Mouse (Mus musculus) hematopoietic stem cell, adult 5-6 weeks (primary cell): ENCODE measurements around the gene Srcin1. TPM values are rescaled to one million over a fixed set of nuclear protein-coding genes. Genes with fewer than 3 reads are reported as not detected.

Experiments
- ATAC-seq, 2 experiments: fragments of 125-278 bp in 1 of 2; replicated peaks in 1 of 2; 2 replicates each; pipeline ENCODE4 v1.8.0; 2016 to 2017; ENCODE audit warnings: inconsistent platforms in 2 of 2, mild to moderate bottlenecking in 2 of 2, moderate number of reproducible peaks in 2 of 2, low read depth in 1 of 2, moderate TSS enrichment in 1 of 2; ENCODE audit not compliant: low FRiP score in 2 of 2, poor library complexity in 2 of 2, severe bottlenecking in 2 of 2, insufficient read depth in 1 of 2, low TSS enrichment in 1 of 2
- total RNA-seq: library from RNA; stranded (forward); fragments of 172-1452, 232-1000 nt; gene quantifications from 2 replicates; pipeline ENCODE4 v1.2.3, GENCODE M21; 2017

Srcin1 gene
- not detected in 2 replicates for total RNA-seq

DNA sequence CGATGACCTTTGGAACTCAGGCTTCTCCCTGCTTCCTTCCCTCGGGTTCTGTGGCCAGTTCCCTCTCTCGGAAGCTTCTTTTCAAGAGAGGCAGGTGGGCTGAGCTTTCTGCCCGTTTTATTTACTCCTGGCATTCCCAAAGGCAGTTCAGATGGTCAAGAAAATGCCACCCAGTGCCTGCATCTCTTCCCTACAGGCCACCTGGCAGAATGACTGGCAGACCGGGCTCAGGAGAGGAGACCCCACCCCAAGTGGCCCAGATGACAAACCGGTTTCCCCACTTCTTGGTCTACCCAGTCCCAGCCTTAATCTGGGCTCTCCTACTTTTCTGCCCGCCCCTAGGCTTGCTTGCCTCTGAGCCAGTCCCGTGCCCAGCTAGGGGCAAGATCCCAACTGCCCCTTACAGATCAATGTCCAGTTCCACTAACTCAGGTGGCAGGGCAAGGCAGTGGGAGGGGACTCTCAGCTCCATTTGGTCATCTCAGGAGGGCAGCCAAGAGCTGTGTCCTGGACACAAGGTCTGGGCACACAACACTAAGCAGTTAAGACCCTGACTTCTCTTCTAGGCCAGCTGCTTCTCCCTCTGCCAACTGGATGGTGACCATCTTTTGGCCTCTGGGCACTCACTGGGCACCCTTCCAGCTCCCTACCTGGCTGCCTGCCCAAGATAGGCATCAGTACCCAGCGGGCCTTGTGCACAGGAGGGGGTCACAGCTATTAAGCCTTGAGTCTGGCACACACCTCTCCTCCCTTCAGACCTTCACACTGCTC, at the start of gene Srcin1:
TSS of gene Srcin1 (minus strand) at position 51 of the 771 bp plus-strand sequence.
- ATAC-seq, result no peak

DNA sequence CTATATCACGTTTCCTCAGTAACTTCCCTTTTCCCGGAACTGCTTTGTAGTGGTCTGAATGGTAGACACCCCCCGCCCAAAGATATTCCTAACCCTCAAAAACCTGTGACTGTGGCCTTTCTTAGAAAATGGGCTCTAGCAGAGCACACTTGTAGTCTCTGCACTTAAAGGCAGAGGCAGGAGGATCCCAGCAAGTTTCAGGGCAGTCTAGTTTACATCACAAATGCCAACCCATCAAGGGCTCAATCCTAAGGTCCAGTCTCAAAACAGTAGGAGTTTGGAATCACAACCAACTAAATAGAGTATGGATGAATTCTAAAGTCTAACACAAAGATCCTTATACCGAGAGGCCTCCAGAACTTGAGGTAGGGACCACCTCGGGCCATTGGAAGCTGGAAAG, 49.6 kb upstream of the Srcin1 start:
- no peak for ATAC-seq

DNA sequence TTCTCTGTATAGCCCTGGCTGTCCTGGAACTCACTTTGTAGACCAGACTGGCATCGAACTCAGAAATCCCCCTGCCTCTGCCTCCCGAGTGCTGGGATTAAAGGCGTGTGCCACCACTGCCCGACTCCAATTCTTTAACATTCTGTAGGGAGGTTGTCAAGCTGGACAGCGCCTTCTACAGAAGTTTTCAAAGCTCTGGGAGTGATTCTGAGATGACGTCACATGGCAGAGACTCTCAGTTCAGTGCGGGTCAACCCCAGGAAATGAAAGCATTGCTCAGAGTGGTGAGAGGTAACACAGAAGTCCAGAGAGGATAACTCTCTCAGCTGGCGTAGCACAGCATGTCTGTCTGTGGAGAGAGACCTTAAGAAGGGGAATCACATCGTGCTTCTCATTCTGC, 47.2 kb upstream of the Srcin1 start:
- no peak for ATAC-seq

DNA sequence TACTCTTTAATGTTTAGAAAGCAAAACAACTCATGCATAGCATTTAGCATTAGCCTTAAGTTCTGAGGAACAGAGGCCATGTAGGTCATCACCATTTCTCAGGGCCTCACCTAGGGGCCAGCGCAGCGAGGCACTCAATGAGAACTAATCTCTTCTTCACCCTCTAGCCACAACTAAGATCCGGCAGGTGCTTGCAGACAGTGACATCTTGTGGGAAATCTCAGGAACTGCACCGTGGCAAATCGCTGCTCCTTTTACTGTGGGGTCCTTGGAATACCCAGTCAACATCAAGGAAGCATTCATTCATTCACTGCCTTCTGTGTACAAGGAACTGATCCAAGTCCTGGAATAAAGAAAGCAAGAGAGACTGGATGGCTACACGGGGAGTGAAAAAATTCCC, 46.5 kb upstream of the Srcin1 start:
- peak; percentile 75 to 78 for ATAC-seq

DNA sequence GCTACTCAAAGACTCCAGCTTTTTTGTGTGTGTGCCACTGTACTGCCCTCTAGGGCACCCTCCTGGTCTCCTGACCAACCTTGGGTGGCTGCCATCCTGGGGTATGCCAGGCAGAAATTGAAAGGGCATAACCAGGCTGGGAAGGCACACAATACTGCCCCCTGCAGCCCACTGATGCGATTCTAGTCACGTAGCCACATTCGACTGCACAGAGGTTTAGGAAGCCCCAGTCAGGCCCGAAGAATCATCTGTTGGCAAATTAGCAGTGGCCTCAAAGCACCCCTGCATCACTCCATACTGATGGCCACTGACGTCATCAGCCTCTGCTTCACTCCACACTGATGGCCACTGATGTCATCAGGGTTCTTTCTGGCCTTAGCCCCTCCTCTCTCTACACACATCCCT, 43.4 kb upstream of the Srcin1 start:
- peak; percentile 43; a peak in 2 of 4 replicates for ATAC-seq

DNA sequence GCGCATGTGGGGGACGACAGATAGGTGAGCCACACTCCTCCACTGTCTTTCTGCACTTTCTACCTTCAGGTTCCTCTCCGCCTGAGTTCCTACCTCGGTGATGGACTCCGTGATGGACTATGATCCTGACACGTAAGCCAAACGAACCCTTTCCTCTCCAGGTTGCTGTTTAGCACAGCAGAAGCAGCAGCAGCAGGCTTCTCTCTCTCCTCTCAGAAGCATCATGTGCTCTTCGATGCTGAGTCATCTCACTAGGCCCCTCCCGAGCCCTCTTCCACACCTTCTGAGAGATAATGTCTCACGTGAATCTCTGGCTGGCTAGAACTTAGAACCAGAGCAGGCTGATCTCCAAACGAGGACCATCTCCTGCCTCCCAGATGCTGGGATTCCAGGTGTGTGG, 42.4 kb upstream of the Srcin1 start:
- no peak for ATAC-seq

DNA sequence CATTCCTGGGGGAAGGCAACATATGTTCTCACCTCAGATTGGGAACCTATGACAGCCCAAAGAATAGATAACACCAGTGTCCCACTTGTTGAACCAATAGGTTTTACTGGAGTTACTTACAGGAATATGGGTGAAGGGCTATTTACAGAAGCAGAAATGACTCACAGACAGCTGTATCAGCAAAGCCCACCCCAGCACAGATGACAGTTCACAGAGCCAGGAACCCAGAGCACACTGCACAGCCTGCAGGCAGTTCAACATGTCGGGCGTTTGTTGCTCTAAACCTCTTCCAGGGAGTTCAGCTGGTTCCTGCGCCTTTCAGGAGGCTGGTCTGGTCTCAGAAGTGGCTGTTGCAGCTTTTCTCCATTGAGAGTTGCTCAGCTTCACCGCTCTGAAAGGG, 39.3 kb upstream of the Srcin1 start:
- no peak for ATAC-seq

DNA sequence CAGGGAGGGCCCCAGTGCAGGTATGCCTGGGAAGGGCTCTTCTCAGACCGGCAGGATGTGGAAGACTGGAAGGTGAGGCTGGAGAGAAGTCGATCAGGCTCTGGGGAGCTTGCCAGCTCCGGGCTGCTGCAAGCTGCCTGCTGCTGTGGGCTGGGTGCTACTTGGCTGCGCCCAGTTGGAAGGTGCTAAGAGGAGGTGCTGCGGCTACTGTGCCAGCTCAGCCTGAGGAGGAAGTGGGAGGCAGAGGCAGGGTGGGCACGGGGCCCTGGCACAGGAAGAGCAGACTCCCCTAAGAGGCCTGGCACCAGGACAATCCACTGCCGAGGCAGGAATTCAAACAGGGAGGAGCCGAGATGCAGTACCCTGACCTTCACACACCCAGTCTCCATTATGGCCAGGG, 35.1 kb upstream of the Srcin1 start:
- ATAC-seq, result peak; percentile 22 to 48; a peak in 2 of 4 replicates

DNA sequence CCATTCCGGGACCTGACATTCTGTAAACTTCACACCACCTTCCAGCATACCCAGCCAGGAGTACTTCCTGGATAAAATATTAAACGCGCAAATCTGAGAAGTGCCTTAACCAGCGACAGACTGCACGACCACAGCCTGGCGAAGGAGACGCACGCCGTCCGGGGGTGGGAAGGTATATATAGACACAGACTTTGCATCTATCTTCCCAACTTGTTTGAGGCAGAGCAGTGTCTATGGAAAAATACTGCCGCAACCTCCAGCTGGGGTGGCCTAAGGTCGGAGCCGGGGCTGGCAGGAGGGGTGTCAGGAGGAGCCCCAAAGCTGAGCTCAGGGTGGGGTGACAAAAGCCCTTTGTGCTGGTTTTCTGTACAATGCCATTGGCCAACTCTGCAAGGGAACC, 33.8 kb upstream of the Srcin1 start:
- ATAC-seq, result no peak

DNA sequence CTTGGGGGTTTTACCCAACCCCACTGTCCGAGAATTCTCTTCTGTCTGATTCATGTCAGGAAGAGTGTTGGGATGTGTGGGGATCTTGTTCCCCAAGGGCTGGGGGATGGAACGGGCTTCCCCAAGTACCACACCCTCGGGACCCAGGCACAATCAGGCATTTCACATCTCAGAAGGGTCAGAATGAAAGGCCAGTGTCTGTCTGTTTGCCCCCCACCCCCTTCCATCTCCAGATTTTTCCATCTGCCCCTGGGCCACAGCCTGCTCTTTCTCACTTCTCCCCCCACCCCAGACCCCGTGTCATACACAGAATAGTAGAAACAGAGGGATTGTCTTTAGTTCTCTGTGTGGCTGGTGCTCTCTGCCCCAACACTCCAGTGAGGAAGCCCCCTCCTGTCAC, 32.9 kb upstream of the Srcin1 start:
- no peak for ATAC-seq

DNA sequence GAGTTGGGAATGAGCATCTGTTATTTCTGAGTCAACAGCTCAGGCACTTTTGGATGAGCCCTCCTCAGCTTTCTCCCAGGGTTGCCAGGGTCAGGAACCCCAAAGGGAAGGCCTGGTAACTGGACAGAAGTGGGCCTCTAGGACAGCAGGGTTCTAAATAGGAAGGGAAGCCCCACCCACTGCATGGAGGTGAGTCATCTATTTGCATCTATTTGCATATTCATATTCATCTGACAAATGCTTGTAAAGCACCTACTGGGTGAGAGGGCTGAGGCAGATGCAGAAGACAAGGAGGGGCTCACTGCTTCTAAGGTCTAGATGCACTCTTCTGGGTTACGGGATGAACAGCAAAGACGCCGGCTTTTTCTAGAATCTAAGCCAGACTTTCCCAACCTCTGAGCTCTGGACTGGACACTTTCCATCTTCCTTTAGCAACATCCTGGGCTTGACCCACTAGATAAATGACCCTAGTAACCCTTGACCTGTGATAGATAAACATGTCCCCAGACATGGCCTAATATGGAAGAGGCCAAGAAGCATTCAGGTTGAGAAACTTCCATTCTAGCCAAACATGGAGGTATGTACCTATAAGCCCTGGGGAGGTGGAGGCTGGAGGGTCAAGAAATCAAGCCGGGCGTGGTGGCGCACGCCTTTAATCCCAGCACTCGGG, 31.2 kb upstream of the Srcin1 start:
- no peak for ATAC-seq

DNA sequence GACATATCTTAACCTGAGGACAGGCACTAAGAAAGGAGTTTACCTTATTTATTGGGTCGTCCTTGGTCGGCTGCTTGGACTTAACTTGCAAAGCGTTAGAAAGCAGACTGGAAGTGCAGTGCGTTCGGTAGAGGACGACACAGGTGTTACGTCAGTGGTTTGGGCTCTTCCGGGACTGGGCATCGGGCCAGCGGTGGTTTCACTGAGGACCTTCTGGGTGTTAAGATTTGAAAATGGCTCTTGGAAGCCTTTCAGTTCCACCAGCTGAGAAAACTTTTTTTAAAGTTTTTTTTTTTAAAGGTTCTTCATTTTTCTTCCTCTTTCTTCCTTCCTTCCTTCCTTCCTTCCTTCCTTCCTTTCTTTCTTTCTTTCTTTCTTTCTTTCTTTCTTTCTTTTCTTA, 27.9 kb upstream of the Srcin1 start:
- peak; percentile 71 to 82 for ATAC-seq

DNA sequence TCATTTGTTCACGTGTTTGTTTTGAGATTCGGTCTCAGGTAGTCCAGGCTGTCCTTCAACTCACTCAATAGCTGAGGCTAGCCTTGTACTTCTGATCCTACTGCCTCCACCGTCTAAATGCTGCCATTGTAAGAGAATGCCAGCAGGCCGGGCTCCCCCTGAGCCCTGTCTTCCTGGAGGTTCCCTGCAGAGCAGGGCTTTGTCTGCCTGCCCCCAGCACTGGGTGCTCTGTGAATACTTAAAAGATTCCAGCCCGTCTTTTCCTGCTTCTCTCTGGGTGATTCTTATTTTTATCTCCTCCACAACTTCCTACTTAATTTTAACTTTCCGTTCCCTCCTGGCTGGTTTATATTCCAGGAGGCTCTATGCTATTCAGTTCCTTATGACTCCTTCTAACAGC, 26.2 kb upstream of the Srcin1 start:
- ATAC-seq, result no peak

DNA sequence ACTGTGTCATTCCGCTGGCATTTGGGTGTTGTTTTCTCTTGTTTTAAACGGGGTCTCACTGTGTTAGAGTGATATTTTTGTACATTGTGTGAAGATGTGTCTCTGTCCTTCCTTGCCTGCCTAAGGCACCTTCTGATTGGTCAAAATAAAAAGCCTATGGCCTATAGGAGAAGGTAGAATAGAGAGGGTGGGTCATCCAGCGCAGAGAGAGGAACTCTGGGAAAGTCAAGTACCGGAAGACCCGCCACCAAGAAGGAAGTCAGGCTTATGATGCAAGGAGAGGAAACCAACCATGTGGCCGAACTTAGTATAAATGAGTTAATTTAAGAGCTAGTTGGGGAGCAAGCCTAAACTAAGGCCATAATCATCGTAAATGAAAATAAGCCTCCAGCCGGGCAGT, 23.1 kb upstream of the Srcin1 start:
- ATAC-seq, result no peak

DNA sequence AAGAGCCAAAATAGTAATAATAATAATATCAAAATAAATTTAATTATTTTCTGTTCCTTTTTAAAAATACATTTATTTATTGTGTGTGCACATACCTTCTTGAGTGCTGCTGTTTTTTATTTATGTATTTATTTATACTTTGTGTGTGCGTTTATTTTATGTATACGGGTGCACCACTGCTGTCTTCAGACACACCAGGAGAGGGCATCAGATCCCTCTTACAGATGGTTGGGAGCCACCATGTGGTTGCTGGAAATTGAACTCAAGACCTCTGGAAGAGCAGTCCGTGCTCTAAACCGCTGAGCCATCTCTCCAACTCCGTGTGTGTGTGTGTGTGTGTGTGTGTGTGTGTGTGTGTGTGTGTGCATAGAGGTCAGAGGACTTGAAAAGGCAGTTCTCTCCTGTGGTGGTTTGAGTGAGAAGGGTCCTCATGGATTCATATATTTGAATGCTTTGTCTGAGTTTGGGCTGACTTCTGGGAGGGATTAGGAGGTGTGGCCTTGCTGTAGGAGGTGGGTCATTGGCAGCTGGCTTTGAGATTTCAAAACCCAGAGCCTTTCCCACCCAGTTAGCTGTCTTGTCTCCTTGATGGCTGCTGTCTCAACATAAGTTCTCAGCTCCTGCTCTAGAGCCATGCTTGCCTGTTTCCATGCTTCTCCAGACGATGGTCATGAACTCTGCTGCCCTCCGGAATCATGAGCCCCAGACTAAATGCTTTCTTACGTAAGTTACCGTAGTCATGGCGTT, 22.1 kb upstream of the Srcin1 start:
- ATAC-seq, result no peak

DNA sequence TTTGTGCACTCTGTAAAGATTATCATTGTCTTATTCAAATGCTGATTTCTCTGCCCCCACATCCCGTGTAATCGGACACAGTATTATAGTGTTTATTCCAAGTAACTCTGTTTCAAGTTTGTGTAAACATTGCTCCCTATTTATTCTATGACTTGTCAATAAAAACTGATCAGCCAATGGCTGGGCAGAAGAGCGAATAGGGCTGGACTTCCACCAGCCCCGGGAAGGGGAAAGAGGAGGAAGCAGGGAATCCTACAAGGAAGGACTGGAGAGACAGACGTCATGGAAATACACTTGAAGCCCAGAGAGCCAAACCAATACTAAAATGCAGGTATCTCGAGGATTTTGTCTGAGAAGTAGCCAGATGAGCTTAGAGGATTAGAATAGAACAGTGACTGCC, 18.1 kb upstream of the Srcin1 start:
- no peak for ATAC-seq

DNA sequence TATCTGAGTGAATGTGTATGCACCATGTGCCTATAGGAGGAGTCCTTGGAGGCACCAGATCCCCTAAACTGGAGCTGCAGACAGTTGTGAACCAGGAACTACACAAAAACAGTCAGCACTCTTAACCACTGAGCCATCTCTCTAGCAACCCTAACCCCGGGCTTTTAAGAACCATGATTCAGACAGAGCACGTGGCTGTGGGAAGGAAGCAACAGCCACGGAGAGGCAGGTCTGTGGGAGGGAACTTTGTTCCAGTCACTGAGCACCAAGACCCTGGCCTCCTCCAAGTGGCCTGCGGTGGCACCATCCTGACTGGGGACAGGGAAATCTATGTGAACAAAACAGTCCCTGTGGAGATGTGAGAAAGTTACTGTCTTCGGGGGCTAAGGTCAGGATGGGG, 15.9 kb upstream of the Srcin1 start:
- ATAC-seq, result peak; percentile 64 to 75; a peak in 3 of 4 replicates

DNA sequence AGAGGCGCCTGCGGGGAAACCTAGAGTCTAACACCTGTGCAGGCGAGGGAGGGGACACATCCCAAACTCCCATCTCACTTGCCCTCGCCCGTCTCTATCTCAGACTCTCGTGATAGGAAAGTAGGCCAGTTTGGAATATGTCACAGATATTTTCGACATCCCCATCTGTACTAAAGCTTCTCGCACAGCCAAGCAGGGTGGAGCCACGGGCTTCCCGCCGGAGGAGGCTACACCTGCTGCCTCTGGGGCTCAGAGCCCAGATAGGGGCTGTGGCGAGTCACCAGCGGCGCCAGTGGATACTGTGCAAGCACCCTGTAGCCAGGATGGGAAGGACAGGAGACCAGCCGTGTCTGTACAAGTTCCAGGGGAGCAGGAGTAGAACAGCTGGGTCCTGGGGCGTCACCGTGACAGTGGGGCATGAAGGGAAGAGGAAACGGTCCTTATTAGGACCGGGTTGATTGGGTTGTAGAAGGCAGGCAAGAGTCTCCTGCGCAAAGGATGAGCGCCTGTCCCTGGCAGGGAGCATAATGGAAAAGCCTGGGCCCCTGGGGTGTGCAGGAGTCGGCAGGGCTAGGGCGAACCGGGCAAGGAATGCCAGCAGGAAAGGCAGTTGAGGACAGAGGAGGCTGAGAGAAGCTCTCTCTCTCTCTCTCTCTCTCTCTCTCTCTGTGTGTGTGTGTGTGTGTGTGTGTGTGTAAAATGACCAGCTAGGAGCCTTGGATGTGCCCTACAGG, 14.4 kb upstream of the Srcin1 start:
- ATAC-seq, result no peak
